Mouse (Mus musculus): ENCODE data around the gene Dcst1.

GRCm38 (mm10) chr3:89383651-89384255 lies 18.7 kb upstream of the Dcst1 start:
- TF ChIP-seq CTCF (IDR thresholded peaks at IDR 0.05; ENCODE audit: control insufficient read depth, insufficient read depth, insufficient replicate concordance, low read depth, low read length) (no peak), POLR2A (IDR thresholded peaks at IDR 0.05; ENCODE audit: control insufficient read depth, low read depth, low read length) (no peak)
